Mouse (Mus musculus) heart, embryonic 11.5 days (tissue): ENCODE results near the gene Nectin4. TPM values are rescaled to one million over a fixed set of nuclear protein-coding genes. Genes with fewer than 3 reads are reported as not detected.

Experiments used
- ATAC-seq: fragments of 200-750 bp; cut with Nextera tagmentation; replicated peaks from 2 replicates; pipeline ENCODE4 v1.8.0; 2017; ENCODE audit warnings: moderate library complexity; ENCODE audit not compliant: insufficient number of reproducible peaks, low FRiP score, low TSS enrichment
- H3K27ac ChIP-seq: fragments of 300-500 bp; sonication (generic); 2 replicates; pipeline ENCODE4 v1.5.1; 2014; ENCODE audit warnings: mild to moderate bottlenecking, low read depth, low read length
- H3K27me3 ChIP-seq: fragments of 300-500 bp; sonication (generic); 2 replicates; pipeline ENCODE4 v1.6.1; 2014; ENCODE audit warnings: mild to moderate bottlenecking, low read length, mixed read lengths; ENCODE audit not compliant: control insufficient read depth, insufficient read depth
- H3K36me3 ChIP-seq: fragments of 300-500 bp; sonication (generic); 2 replicates; pipeline ENCODE4 v1.6.1; 2014; ENCODE audit warnings: mild to moderate bottlenecking, low read length, moderate library complexity, mixed read lengths; ENCODE audit not compliant: control insufficient read depth, insufficient read depth
- H3K4me1 ChIP-seq: fragments of 300-500 bp; sonication (generic); 2 replicates; pipeline ENCODE4 v1.6.1; 2014; ENCODE audit warnings: low read length; ENCODE audit not compliant: control insufficient read depth, insufficient read depth
- H3K4me2 ChIP-seq: fragments of 300-500 bp; sonication (generic); 2 replicates; pipeline ENCODE4 v1.6.1; 2014; ENCODE audit warnings: mild to moderate bottlenecking, moderate library complexity
- H3K4me3 ChIP-seq: fragments of 300-500 bp; sonication (generic); 2 replicates; pipeline ENCODE4 v1.5.1; 2014; ENCODE audit warnings: low read depth, low read length
- H3K9ac ChIP-seq: fragments of 300-500 bp; sonication (generic); 2 replicates; pipeline ENCODE4 v1.6.1; 2014; ENCODE audit warnings: mild to moderate bottlenecking, low read depth, low read length, moderate library complexity
- H3K9me3 ChIP-seq: fragments of 300-500 bp; sonication (generic); replicated peaks from 2 replicates; pipeline ENCODE4 v1.6.1; 2016; ENCODE audit warnings: low read length; ENCODE audit not compliant: control insufficient read depth
- WGBS: fragments of 180-500 bp; shearing (Covaris S2); extraction: QIAGEN DNeasy Blood & Tissue Kit; methylation state at CpG from one replicate; pipeline ENCODE4 v1.1.7; 2014; ENCODE audit not compliant: insufficient replicate concordance; 5-methylcytosine and 5-hydroxymethylcytosine counted together
- polyA plus RNA-seq: library from polyadenylated mRNA; unstranded; fragments of >200 nt; fragmentation: Nextera tagmentation; extraction: Ambion mirVana; gene quantifications from 2 replicates; pipeline ENCODE4 v1.2.1, GENCODE M21; 2014

The Nectin4 gene
- polyA plus RNA-seq, 1 experiment from 2014 or later = 0.20 TPM

DNA sequence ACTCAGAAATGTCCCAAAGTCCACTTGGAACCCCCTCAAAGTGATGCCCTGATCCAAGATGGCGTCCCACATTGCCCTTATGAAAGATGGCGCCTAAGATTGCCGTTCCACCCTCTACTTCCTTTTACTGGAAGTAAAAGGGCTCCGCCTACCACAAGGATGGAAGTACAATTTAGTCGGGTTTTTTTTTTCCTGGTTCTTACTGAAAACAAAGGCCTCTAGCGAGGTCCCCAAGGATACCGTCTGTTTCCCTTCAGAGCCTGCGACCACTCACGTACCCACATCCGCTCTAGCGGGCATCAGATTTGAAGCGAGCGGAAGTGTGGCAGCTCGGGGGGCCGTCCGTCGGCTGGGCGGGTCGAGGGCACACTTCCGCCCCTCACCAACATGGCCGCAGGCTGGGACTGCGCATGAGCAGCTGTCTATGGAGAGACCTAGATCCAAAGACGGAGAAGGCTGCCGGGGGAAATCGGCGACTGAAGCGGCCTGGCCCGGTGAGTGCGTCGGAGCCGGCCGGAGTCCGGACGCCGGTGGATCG lies 41.1 kb downstream of the Nectin4 start, which contains the start of gene Usf1:
Usf1 (plus strand) TSS at position 367 of the 538 bp plus-strand sequence.
- peak within 1 kb of the TSS; percentile 85 for H3K27ac ChIP-seq
- peaks cover 4% of the 10 kb centered on the region for H3K4me1 ChIP-seq
- peak; percentile 93 for ATAC-seq
- H3K4me2 ChIP-seq = peak within 1 kb of the TSS; percentile 80
- peak within 1 kb of the TSS; percentile 93 for H3K9ac ChIP-seq
- 2% methylated on average over 36 of the region's 36 CpGs for WGBS
- peaks cover 6% of the 10 kb centered on the region for H3K36me3 ChIP-seq
- H3K4me3 ChIP-seq = peak within 1 kb of the TSS; percentile 98
- H3K27me3 ChIP-seq = no peaks in the 10 kb centered on the region
- no peaks in the 10 kb centered on the region for H3K9me3 ChIP-seq

DNA sequence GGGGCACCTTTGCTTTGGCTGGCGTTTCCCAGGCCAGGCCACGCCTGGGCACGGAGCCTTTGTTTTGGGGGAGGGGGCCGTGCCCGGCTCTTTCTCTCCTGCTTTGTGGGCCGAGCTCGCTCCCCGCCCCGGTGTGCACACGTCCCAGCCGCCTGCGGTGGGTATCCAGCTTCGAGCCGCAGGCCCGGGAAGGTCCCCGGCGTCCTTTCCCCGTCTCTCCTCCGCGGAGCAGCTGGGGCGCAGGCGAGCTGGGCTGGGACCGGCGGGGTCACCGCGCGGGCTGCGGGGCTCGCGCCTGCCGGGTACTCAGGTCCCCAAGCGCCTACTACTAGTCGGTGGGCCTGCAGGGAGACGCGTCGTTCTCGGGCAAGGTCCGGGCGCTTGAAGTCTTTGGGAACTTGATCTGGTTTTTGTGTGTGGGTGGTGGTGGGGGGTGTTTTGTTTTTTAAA lies 41.6 kb downstream of the Nectin4 start:
- H3K27ac ChIP-seq = peak overlapping the region; percentile 85
- H3K4me2 ChIP-seq = peak overlapping the region; percentile 80
- ATAC-seq = peak; percentile 74
- H3K9ac ChIP-seq = peak overlapping the region; percentile 93
- H3K27me3 ChIP-seq = no peaks in the 10 kb centered on the region
- under 1% methylated on average over 35 of the region's 39 CpGs for WGBS
- peaks cover 9% of the 10 kb centered on the region for H3K36me3 ChIP-seq
- H3K4me1 ChIP-seq = peaks cover 4% of the 10 kb centered on the region
- peak overlapping the region; percentile 98 for H3K4me3 ChIP-seq
- H3K9me3 ChIP-seq = no peaks in the 10 kb centered on the region

DNA sequence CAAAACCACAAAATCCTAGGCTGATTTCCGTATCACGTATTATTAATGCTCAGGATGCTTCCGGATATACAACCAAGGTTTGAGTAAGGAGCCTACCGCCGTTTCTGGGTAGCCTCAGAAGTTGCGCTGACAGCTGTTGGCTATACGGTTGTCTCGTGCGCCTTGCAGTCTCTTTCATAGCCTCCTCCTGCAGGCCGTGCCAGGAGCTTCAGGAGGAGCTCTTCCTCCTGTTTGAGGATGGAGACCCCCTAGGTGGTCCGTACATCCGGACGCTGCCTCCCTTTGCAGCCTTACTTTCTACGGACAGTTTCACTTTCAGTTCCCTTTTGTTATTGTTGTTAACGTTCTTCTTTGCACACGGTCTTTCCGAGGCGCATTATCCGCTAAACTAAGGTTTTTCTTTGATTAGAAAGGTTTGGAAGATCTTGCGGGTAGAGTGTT lies 42.1 kb downstream of the Nectin4 start:
- Histone ChIP-seq H3K4me1 (peaks cover 4% of the 10 kb centered on the region), H3K9me3 (no peaks in the 10 kb centered on the region), H3K27me3 (no peaks in the 10 kb centered on the region), H3K36me3 (peaks cover 13% of the 10 kb centered on the region), H3K4me3 (peak overlapping the region; percentile 98), H3K9ac (peak overlapping the region; percentile 93), H3K27ac (peak overlapping the region; percentile 85), H3K4me2 (peak overlapping the region; percentile 80)
- no peak for ATAC-seq
- WGBS = 2% methylated on average over 20 of the region's 20 CpGs

DNA sequence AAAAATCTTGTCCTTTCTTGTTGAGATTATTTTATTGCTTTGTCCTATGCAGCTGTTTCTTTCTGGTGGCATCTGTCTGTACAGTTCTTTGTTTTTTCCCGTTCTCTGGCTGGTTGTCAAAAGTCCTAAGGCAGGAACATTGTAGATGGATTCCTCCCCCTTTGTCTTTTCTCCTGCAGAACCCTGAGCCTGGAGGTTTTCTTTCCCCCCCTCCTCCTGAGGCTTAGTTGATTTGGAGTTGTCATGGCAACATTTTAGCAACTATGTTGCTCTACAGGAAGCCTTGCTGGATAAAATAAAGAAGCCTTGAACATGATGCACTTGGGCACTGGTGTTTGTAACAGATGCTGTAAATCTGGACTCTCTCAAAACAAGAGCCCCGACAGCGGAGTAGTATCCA lies 42.5 kb downstream of the Nectin4 start:
- Histone ChIP-seq H3K36me3 (peaks cover 13% of the 10 kb centered on the region), H3K27me3 (no peaks in the 10 kb centered on the region), H3K9me3 (no peaks in the 10 kb centered on the region), H3K4me3 (peak overlapping the region; percentile 98), H3K27ac (peak overlapping the region; percentile 85; the same call in 1 of the 2 replicates), H3K4me1 (peaks cover 4% of the 10 kb centered on the region), H3K4me2 (peak overlapping the region; percentile 80), H3K9ac (peak overlapping the region; percentile 93)
- ATAC-seq = no peak
- 60% methylated on average over 3 of the region's 3 CpGs for WGBS

DNA sequence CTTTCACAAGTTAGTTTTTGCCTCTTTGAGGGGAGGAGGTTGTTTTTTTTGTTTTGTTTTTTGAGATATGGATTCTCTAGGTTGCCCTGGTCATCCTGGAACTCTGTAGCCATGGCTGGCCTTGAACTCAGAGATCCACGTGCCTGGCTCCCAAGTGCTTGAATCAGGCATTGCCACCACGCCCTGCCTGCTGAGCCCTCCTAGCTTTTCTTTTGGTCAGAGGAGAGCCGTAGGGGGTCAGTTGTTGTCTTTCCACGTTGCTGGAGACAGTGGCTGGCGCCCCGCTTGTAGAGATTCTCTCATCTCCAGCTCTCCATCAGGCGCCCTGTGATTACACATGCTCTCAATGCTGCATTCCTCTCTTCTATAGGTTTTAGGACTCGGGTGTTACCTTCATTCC lies 43.7 kb downstream of the Nectin4 start:
- Histone ChIP-seq H3K4me1 (peaks cover 4% of the 10 kb centered on the region), H3K27ac (no peak overlapping the region)
- ATAC-seq = no peak

DNA sequence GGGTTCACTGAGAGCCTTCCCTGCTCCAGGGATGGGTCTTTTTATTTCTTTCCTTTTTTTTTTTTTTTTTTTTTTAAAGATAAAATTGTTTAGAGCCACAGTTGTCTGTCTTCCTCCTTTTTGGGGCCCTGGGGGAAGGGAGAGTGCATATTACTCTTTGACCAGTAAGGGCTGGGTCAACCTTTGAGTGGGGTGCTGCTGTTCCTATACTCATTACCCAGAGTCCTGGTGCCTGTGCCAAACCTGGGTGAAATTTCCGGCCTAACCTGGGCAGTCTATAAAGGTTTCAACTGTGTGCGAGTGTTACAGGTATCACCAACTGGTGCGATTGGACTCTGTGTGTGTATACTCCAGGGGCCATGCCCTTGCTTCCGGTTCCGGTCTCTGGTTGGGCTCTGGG lies 48.8 kb downstream of the Nectin4 start, which contains the start of gene Tstd1:
Tstd1 (plus strand) TSS at position 213 of the 400 bp plus-strand sequence.
- no peaks in the 10 kb centered on the region for H3K9me3 ChIP-seq
- peaks cover 2% of the 10 kb centered on the region; the same call in 1 of the 2 replicates for H3K4me1 ChIP-seq
- WGBS = 91% methylated on average over 5 of the region's 5 CpGs
- H3K27me3 ChIP-seq = no peaks in the 10 kb centered on the region
- no peak within 1 kb of the TSS for H3K4me3 ChIP-seq
- no peak within 1 kb of the TSS for H3K4me2 ChIP-seq
- H3K36me3 ChIP-seq = peaks cover 30% of the 10 kb centered on the region
- H3K9ac ChIP-seq = no peak within 1 kb of the TSS
- no peak within 1 kb of the TSS for H3K27ac ChIP-seq
- ATAC-seq = no peak

More for the DNA sequence above, 43.7 kb downstream of the Nectin4 start:
- H3K9ac ChIP-seq = no peak overlapping the region
- 77% methylated on average over 8 of the region's 8 CpGs for WGBS
- H3K9me3 ChIP-seq = no peaks in the 10 kb centered on the region
- H3K36me3 ChIP-seq = peaks cover 19% of the 10 kb centered on the region
- H3K27me3 ChIP-seq = no peaks in the 10 kb centered on the region
- no peak overlapping the region; the same call in 1 of the 2 replicates for H3K4me2 ChIP-seq
- no peak overlapping the region for H3K4me3 ChIP-seq

GRCm38 (mm10) chr1:171419291-171419882 lies 49.5 kb downstream of the Nectin4 start:
- H3K36me3 ChIP-seq = peaks cover 30% of the 10 kb centered on the region
- H3K27ac ChIP-seq = no peak overlapping the region
- 70% methylated on average over 12 of the region's 12 CpGs for WGBS
- H3K4me1 ChIP-seq = peaks cover 2% of the 10 kb centered on the region; the same call in 1 of the 2 replicates
- H3K4me2 ChIP-seq = no peak overlapping the region
- H3K9me3 ChIP-seq = no peaks in the 10 kb centered on the region
- no peaks in the 10 kb centered on the region for H3K27me3 ChIP-seq
- H3K9ac ChIP-seq = no peak overlapping the region
- H3K4me3 ChIP-seq = no peak overlapping the region
- no peak for ATAC-seq

DNA sequence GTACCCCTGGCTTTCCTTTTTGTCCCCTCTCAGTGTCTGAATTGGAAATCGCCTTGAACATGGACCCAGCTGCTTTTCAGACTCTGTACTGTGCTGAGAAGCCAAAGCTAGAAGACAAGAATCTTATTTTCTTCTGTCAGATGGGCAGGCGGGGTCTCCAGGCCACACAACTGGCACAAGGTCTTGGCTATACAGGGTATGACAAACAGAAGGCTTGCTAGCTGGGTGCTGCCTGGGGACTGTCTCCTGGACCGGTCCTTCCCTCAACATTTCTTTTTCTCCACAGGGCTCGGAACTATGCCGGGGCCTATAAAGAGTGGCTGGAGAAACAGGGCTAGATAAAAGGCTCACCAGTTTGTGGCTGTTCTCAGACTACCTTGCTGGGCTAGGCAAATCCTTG lies 50.0 kb downstream of the Nectin4 start:
- Histone ChIP-seq H3K9me3 (no peaks in the 10 kb centered on the region), H3K27me3 (no peaks in the 10 kb centered on the region), H3K36me3 (peaks cover 30% of the 10 kb centered on the region), H3K27ac (no peak overlapping the region), H3K4me3 (no peak overlapping the region), H3K4me1 (peaks cover 4% of the 10 kb centered on the region), H3K4me2 (no peak overlapping the region), H3K9ac (no peak overlapping the region)
- no peak for ATAC-seq
- 84% methylated on average over 5 of the region's 5 CpGs for WGBS
